ENCODE assay signal across 7 mouse cellular contexts in genomic region chr10:8968276-8968923, GRCm38 (mm10).
DNase-seq lines count a peak whose midpoint lies in the region; ATAC-seq and TF ChIP-seq lines count a peak whose summit lies in the region.

No protein-coding gene starts in this region.

- DNase-seq in adipocyte (ENCODE audit: low spot score) = peak; percentile 18
- DNase-seq in embryo, embryonic 9.5 days (ENCODE audit: extremely low spot score) = peak; percentile 46
- DNase-seq in kidney, postnatal 14 days = peak; percentile 75
- DNase-seq in midbrain, postnatal 0 days (ENCODE audit: low spot score) = peak; percentile 37
- no peak for DNase-seq in left cerebral cortex, adult 18-20 months (ENCODE audit: low spot score in 2 of 2)

- no peaks in the 10 kb centered on the region for H3K36me3 ChIP-seq in heart, embryonic 16.5 days (ENCODE audit: control insufficient read depth, insufficient read depth)
- H3K36me3 ChIP-seq in midbrain, postnatal 0 days (ENCODE audit: insufficient read depth, low read length) = no peaks in the 10 kb centered on the region

- peaks cover 23% of the 10 kb centered on the region for H3K4me1 ChIP-seq in heart, embryonic 16.5 days (ENCODE audit: control insufficient read depth, insufficient read depth, low read length)
- H3K4me1 ChIP-seq in midbrain, postnatal 0 days (ENCODE audit: insufficient read depth, low read length) = no peaks in the 10 kb centered on the region

- no peaks in the 10 kb centered on the region for H3K27me3 ChIP-seq in heart, embryonic 16.5 days (ENCODE audit: control insufficient read depth, insufficient read depth, low read length)
- no peaks in the 10 kb centered on the region for H3K27me3 ChIP-seq in midbrain, postnatal 0 days (ENCODE audit: insufficient read depth, low read length)

- ATAC-seq in heart, embryonic 16.5 days (replicated peaks; ENCODE audit: extremely low read depth, insufficient read depth, low FRiP score) = peak; percentile 43
- ATAC-seq in midbrain, postnatal 0 days (ENCODE audit: low FRiP score) = peak; percentile 49; the same call in 1 of the 2 replicates
- no peak for ATAC-seq in megakaryocyte-erythroid progenitor cell, adult 5-6 weeks (replicated peaks; ENCODE audit: low FRiP score, low TSS enrichment, poor library complexity, severe bottlenecking)

- peak overlapping the region; percentile 70 for H3K27ac ChIP-seq in heart, embryonic 16.5 days (ENCODE audit: low read length)
- no peak overlapping the region; the same call in 1 of the 2 replicates for H3K27ac ChIP-seq in midbrain, postnatal 0 days (ENCODE audit: low read depth, low read length)

- H3K4me3 ChIP-seq in heart, embryonic 16.5 days (ENCODE audit: low read length) = no peak overlapping the region
- H3K4me3 ChIP-seq in midbrain, postnatal 0 days (ENCODE audit: low read depth, low read length) = no peak overlapping the region

- no peak for TF ChIP-seq CTCF in midbrain, postnatal 0 days (IDR thresholded peaks at IDR 0.05)

- peak overlapping the region; percentile 41 for H3K4me2 ChIP-seq in heart, embryonic 16.5 days (ENCODE audit: low read depth, low read length)
- H3K4me2 ChIP-seq in midbrain, postnatal 0 days (ENCODE audit: low read depth, low read length, poor library complexity, severe bottlenecking) = no peak overlapping the region

- no peaks in the 10 kb centered on the region for H3K9me3 ChIP-seq in heart, embryonic 16.5 days (replicated peaks; ENCODE audit: control insufficient read depth, low read length)
- H3K9me3 ChIP-seq in midbrain, postnatal 0 days (ENCODE audit: low read length) = no peaks in the 10 kb centered on the region

- 0 out of 2 replicates have a peak overlapping the region, but pooled peaks have one; percentile 3 for H3K9ac ChIP-seq in heart, embryonic 16.5 days (ENCODE audit: low read length)
- no peak overlapping the region for H3K9ac ChIP-seq in midbrain, postnatal 0 days (replicated peaks; ENCODE audit: low read length, poor library complexity, severe bottlenecking)

- 21% methylated on average over 8 of the region's 8 CpGs for WGBS in heart, embryonic 16.5 days
- 43% methylated on average over 8 of the region's 8 CpGs for WGBS in midbrain, postnatal 0 days

Comparison
In these comparisons a context has a peak if more than half of its experiments do, and no peak if none do; other contexts are left out.
1. DNase-seq: peak in adipocyte (single experiment), embryo, embryonic 9.5 days (single experiment), kidney, postnatal 14 days (single experiment) and midbrain, postnatal 0 days (single experiment); none in left cerebral cortex, adult 18-20 months (0 of 2).